Mouse (Mus musculus): ENCODE results near the gene Rab6a. TPM values are rescaled to one million over a fixed set of nuclear protein-coding genes. Genes with fewer than 3 reads are reported as not detected.
A peak's percentile ranks its signal among the peaks of the same experiment; 100 is the strongest.

Rab6a gene
- polyA plus RNA-seq, 1 experiment from 2014 or later, result 116 TPM

GRCm38 (mm10) chr7:100589816-100590215 is 17.4 kb upstream of the Rab6a start:
- peak; percentile 67 for ATAC-seq
- Histone ChIP-seq H3K27me3 (replicated peaks) (no peaks in the 10 kb centered on the region), H3K27ac (peak overlapping the region; percentile 78), H3K4me1 (replicated peaks) (no peaks in the 10 kb centered on the region), H3K4me3 (replicated peaks) (no peak overlapping the region), H3K4me2 (replicated peaks) (peak overlapping the region; percentile 17), H3K9ac (no peak overlapping the region), H3K9me3 (no peaks in the 10 kb centered on the region), H3K36me3 (no peaks in the 10 kb centered on the region)
- WGBS, result 56% methylated on average over 1 of the region's 1 CpGs

GRCm38 (mm10) chr7:100590504-100590844 is 16.7 kb upstream of the Rab6a start:
- Histone ChIP-seq H3K27ac (peak overlapping the region; percentile 92), H3K27me3 (replicated peaks) (no peaks in the 10 kb centered on the region), H3K9ac (peak overlapping the region; percentile 60), H3K4me2 (replicated peaks) (peak overlapping the region; percentile 60), H3K4me3 (replicated peaks) (peak overlapping the region; percentile 52), H3K9me3 (no peaks in the 10 kb centered on the region), H3K4me1 (replicated peaks) (no peaks in the 10 kb centered on the region), H3K36me3 (no peaks in the 10 kb centered on the region)
- no peak for ATAC-seq
- WGBS, result 29% methylated on average over 7 of the region's 7 CpGs

DNA sequence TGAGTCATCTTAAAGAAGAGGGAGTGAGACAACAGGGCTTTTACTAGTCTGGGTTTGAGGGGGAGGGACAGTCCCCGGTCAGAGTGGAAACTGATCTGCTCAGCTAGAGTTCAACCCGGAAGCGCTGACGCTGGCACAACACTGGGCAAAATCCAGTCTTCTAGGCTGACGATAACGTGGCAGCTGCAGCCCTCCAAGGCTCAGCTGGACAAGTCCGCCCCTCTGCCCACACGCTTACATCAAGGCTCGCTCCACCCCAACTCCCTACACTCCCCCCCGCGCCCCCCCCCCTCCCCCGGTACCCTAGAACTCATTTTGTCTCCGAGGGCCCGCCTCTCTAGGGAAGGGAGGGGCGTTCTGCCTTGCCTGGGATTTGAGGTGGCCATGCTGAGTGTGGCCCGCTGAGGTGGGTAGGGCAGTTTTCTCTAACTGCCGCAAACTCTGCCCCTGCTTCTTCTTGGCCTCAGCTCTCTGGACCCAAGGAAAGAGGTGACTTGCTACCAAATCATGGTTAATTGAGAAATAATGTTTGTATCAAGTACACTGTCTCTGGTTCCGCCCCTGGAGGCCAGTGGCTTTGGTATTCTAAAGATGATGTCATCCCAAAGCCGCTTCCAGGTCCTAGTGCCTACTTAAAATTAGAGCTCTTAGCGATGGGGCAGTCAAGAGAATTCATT is 16.2 kb upstream of the Rab6a start:
- H3K9ac ChIP-seq, result peak overlapping the region; percentile 60
- ATAC-seq, result peak; percentile 96
- H3K4me1 ChIP-seq (replicated peaks), result no peaks in the 10 kb centered on the region
- no peaks in the 10 kb centered on the region for H3K36me3 ChIP-seq
- 0% methylated on average over 20 of the region's 20 CpGs for WGBS
- peak overlapping the region; percentile 52 for H3K4me3 ChIP-seq (replicated peaks)
- peak overlapping the region; percentile 92 for H3K27ac ChIP-seq
- H3K27me3 ChIP-seq (replicated peaks), result no peaks in the 10 kb centered on the region
- no peaks in the 10 kb centered on the region for H3K9me3 ChIP-seq
- H3K4me2 ChIP-seq (replicated peaks), result peak overlapping the region; percentile 60

DNA sequence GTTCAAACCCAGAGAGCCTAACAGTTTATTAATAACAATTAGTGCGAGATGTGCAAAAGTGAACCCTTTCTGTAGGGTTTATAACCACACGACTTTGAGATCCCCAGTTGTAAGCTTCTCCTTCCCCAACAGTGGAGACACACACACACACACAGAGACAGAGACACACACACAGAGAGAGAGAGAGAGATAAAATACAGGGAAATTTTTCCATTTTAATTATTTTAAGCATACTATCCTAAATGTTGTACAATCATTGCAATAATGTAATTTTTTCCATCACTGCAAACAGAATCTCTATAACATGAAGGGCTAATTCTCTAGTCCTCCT is 15.7 kb upstream of the Rab6a start:
- no peaks in the 10 kb centered on the region for H3K36me3 ChIP-seq
- peak overlapping the region; percentile 92 for H3K27ac ChIP-seq
- H3K4me3 ChIP-seq (replicated peaks), result peak overlapping the region; percentile 52
- H3K9ac ChIP-seq, result peak overlapping the region; percentile 60; the same call in 1 of the 2 replicates
- peak overlapping the region; percentile 60 for H3K4me2 ChIP-seq (replicated peaks)
- H3K9me3 ChIP-seq, result no peaks in the 10 kb centered on the region
- no peak; the same call in 1 of the 2 replicates for ATAC-seq
- 7% methylated on average over 2 of the region's 2 CpGs for WGBS
- no peaks in the 10 kb centered on the region for H3K4me1 ChIP-seq (replicated peaks)
- no peaks in the 10 kb centered on the region for H3K27me3 ChIP-seq (replicated peaks)

GRCm38 (mm10) chr7:100593349-100593748 is 13.9 kb upstream of the Rab6a start:
- no peaks in the 10 kb centered on the region for H3K36me3 ChIP-seq
- no peaks in the 10 kb centered on the region for H3K27me3 ChIP-seq (replicated peaks)
- H3K4me3 ChIP-seq (replicated peaks), result no peak overlapping the region
- no peak overlapping the region for H3K4me2 ChIP-seq (replicated peaks)
- H3K4me1 ChIP-seq (replicated peaks), result no peaks in the 10 kb centered on the region
- no peaks in the 10 kb centered on the region for H3K9me3 ChIP-seq
- H3K27ac ChIP-seq, result no peak overlapping the region
- H3K9ac ChIP-seq, result no peak overlapping the region
- ATAC-seq, result no peak

- Histone ChIP-seq H3K4me2 (replicated peaks) (no peak overlapping the region), H3K4me1 (replicated peaks) (no peaks in the 10 kb centered on the region), H3K4me3 (replicated peaks) (no peak overlapping the region), H3K9me3 (no peaks in the 10 kb centered on the region), H3K36me3 (no peaks in the 10 kb centered on the region), H3K9ac (no peak overlapping the region), H3K27me3 (replicated peaks) (no peaks in the 10 kb centered on the region), H3K27ac (no peak overlapping the region)
- ATAC-seq, result no peak
- 53% methylated on average over 5 of the region's 5 CpGs for WGBS
These were observed 7.0 kb upstream of the Rab6a start for GRCm38 (mm10) chr7:100600211-100600610.

GRCm38 (mm10) chr7:100608130-100608741 is 1.0 kb downstream of the Rab6a start, which contains the start of gene Mrpl48:
Gene Mrpl48 (minus strand): TSS chr7:100608301.
- Histone ChIP-seq H3K27me3 (replicated peaks) (no peaks in the 10 kb centered on the region), H3K4me1 (replicated peaks) (0 out of 2 replicates have a peak, but pooled peaks cover 3% of the 10 kb centered on the region), H3K9ac (peak within 1 kb of the TSS; percentile 100), H3K27ac (peak within 1 kb of the TSS; percentile 99), H3K36me3 (no peaks in the 10 kb centered on the region), H3K4me3 (replicated peaks) (peak within 1 kb of the TSS; percentile 100), H3K4me2 (replicated peaks) (peak within 1 kb of the TSS; percentile 58), H3K9me3 (no peaks in the 10 kb centered on the region)
- WGBS, result under 1% methylated on average over 43 of the region's 43 CpGs
- ATAC-seq, result peak; percentile 43

DNA sequence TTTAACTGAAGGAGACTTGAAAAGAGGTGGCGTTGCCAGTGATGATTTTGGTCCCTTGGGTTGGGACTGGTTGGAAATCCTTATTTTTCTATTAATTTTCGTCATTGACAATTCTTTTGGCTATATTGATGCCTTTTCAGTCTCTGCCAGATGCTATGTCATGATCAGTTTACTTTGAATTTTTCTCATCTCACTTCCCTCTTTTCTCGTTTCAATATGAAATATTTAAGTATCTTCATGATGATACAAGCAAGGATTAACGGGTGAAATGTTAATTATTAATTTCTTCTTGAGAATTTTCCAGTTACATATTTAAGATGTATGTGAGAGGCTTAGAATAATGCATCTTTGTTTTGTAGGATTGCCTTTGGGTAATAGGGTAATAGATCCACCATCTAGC is 1.7 kb downstream of the Rab6a start:
- Histone ChIP-seq H3K27me3 (replicated peaks) (no peaks in the 10 kb centered on the region), H3K4me3 (replicated peaks) (peak overlapping the region; percentile 100), H3K27ac (no peak overlapping the region), H3K36me3 (no peaks in the 10 kb centered on the region), H3K9ac (peak overlapping the region; percentile 100), H3K4me1 (replicated peaks) (0 out of 2 replicates have a peak, but pooled peaks cover 3% of the 10 kb centered on the region), H3K9me3 (no peaks in the 10 kb centered on the region), H3K4me2 (replicated peaks) (peak overlapping the region; percentile 58)
- WGBS, result 9% methylated on average over 4 of the region's 4 CpGs
- ATAC-seq, result no peak

- Histone ChIP-seq H3K9ac (no peak overlapping the region), H3K4me3 (replicated peaks) (no peak overlapping the region), H3K27ac (no peak overlapping the region), H3K9me3 (no peaks in the 10 kb centered on the region), H3K4me2 (replicated peaks) (no peak overlapping the region), H3K27me3 (replicated peaks) (no peaks in the 10 kb centered on the region), H3K4me1 (replicated peaks) (no peaks in the 10 kb centered on the region; the same call in 1 of the 2 replicates), H3K36me3 (peaks cover 4% of the 10 kb centered on the region; the same call in 1 of the 2 replicates)
- 93% methylated on average over 4 of the region's 4 CpGs for WGBS
- no peak for ATAC-seq
These were observed 9.1 kb downstream of the Rab6a start for GRCm38 (mm10) chr7:100616121-100616857.

- no peak overlapping the region for H3K4me3 ChIP-seq (replicated peaks)
- H3K9me3 ChIP-seq, result no peaks in the 10 kb centered on the region
- no peak overlapping the region for H3K9ac ChIP-seq
- no peak overlapping the region for H3K4me2 ChIP-seq (replicated peaks)
- H3K36me3 ChIP-seq, result peaks cover 4% of the 10 kb centered on the region; the same call in 1 of the 2 replicates
- no peak overlapping the region for H3K27ac ChIP-seq
- 0 out of 2 replicates have a peak, but pooled peaks cover 3% of the 10 kb centered on the region for H3K4me1 ChIP-seq (replicated peaks)
- no peaks in the 10 kb centered on the region for H3K27me3 ChIP-seq (replicated peaks)
- 80% methylated on average over 2 of the region's 2 CpGs for WGBS
- ATAC-seq, result no peak
These were observed 15.1 kb downstream of the Rab6a start for GRCm38 (mm10) chr7:100622277-100622676.

DNA sequence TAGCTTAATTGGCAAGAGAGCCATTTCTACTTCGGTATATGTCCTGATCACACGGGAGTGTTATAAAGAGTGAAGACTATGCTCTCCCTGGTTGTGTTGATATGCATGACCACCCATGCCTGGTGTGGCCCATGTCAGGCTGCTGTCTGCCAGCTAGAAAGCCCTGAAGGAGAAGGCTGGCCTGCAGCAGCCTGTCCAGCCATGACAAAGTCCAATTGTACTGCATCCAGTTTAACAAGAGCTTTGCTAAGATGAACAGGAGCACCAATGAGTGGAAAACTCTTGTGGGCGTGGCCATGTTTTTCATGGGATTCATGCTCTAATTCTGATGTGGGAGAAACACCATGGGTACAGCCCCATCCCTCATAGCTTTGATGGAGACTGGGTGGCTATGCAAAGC is 17.3 kb downstream of the Rab6a start:
- no peak overlapping the region for H3K27ac ChIP-seq
- 66% methylated on average over 3 of the region's 3 CpGs for WGBS
- 0 out of 2 replicates have a peak, but pooled peaks cover 3% of the 10 kb centered on the region for H3K4me1 ChIP-seq (replicated peaks)
- ATAC-seq, result no peak
- H3K9ac ChIP-seq, result no peak overlapping the region
- H3K4me2 ChIP-seq (replicated peaks), result no peak overlapping the region
- no peaks in the 10 kb centered on the region for H3K9me3 ChIP-seq
- no peaks in the 10 kb centered on the region for H3K27me3 ChIP-seq (replicated peaks)
- no peak overlapping the region for H3K4me3 ChIP-seq (replicated peaks)
- no peaks in the 10 kb centered on the region for H3K36me3 ChIP-seq

GRCm38 (mm10) chr7:100637657-100638056 is 30.4 kb downstream of the Rab6a start:
- H3K9ac ChIP-seq, result no peak overlapping the region
- H3K4me2 ChIP-seq (replicated peaks), result no peak overlapping the region
- 5% methylated on average over 1 of the region's 1 CpGs for WGBS
- no peaks in the 10 kb centered on the region for H3K4me1 ChIP-seq (replicated peaks)
- H3K4me3 ChIP-seq (replicated peaks), result no peak overlapping the region
- H3K9me3 ChIP-seq, result no peaks in the 10 kb centered on the region
- no peaks in the 10 kb centered on the region for H3K27me3 ChIP-seq (replicated peaks)
- no peak for ATAC-seq
- no peak overlapping the region for H3K27ac ChIP-seq
- 0 out of 2 replicates have a peak, but pooled peaks cover 6% of the 10 kb centered on the region for H3K36me3 ChIP-seq

All from intestine, embryonic 15.5 days (tissue).